Mouse (Mus musculus) embryonic facial prominence, embryonic 12.5 days (tissue): ENCODE results near the gene Slc35d3. TPM values are rescaled to one million over a fixed set of nuclear protein-coding genes. Genes with fewer than 3 reads are reported as not detected.

Experiments
- ATAC-seq: fragments of 200-750 bp; cut with Nextera tagmentation; 2 replicates; pipeline ENCODE4 v1.8.0; 2017; ENCODE audit not compliant: insufficient number of reproducible peaks, insufficient read depth, low FRiP score, low TSS enrichment
- H3K27ac ChIP-seq: fragments of 300-500 bp; sonication (generic); 2 replicates; pipeline ENCODE4 v1.5.1; 2016; ENCODE audit warnings: mild to moderate bottlenecking
- H3K27me3 ChIP-seq: fragments of 300-500 bp; sonication (generic); 2 replicates; pipeline ENCODE4 v1.6.1; 2016; ENCODE audit warnings: mild to moderate bottlenecking, moderate library complexity
- H3K36me3 ChIP-seq: fragments of 300-500 bp; sonication (generic); 2 replicates; pipeline ENCODE4 v1.6.1; 2016; ENCODE audit warnings: mild to moderate bottlenecking
- H3K4me1 ChIP-seq: fragments of 300-500 bp; sonication (generic); 2 replicates; pipeline ENCODE4 v1.6.1; 2016
- H3K4me2 ChIP-seq: fragments of 300-500 bp; sonication (generic); replicated peaks from 2 replicates; pipeline ENCODE4 v1.6.1; 2016; ENCODE audit warnings: mild to moderate bottlenecking, moderate library complexity
- H3K4me3 ChIP-seq: fragments of 300-500 bp; sonication (generic); 2 replicates; pipeline ENCODE4 v1.5.1; 2016; ENCODE audit warnings: mild to moderate bottlenecking
- H3K9ac ChIP-seq: fragments of 300-500 bp; sonication (generic); 2 replicates; pipeline ENCODE4 v1.6.1; 2016; ENCODE audit warnings: mild to moderate bottlenecking, moderate library complexity
- H3K9me3 ChIP-seq: fragments of 300-500 bp; sonication (generic); 2 replicates; pipeline ENCODE4 v1.6.1; 2016; ENCODE audit warnings: mild to moderate bottlenecking, moderate library complexity
- WGBS: fragments of 180-500 bp; shearing (Covaris S2); methylation state at CpG from one replicate; pipeline ENCODE4 v1.1.7; 2016; 5-methylcytosine and 5-hydroxymethylcytosine counted together
- polyA plus RNA-seq: library from polyadenylated mRNA; unstranded; fragments of >200 nt; fragmentation: Nextera tagmentation; extraction: Ambion mirVana; gene quantifications from 2 replicates; pipeline ENCODE4 v1.2.1, GENCODE M21; 2016

The Slc35d3 gene
- polyA plus RNA-seq, 1 experiment from 2014 or later = 0.73 TPM

DNA sequence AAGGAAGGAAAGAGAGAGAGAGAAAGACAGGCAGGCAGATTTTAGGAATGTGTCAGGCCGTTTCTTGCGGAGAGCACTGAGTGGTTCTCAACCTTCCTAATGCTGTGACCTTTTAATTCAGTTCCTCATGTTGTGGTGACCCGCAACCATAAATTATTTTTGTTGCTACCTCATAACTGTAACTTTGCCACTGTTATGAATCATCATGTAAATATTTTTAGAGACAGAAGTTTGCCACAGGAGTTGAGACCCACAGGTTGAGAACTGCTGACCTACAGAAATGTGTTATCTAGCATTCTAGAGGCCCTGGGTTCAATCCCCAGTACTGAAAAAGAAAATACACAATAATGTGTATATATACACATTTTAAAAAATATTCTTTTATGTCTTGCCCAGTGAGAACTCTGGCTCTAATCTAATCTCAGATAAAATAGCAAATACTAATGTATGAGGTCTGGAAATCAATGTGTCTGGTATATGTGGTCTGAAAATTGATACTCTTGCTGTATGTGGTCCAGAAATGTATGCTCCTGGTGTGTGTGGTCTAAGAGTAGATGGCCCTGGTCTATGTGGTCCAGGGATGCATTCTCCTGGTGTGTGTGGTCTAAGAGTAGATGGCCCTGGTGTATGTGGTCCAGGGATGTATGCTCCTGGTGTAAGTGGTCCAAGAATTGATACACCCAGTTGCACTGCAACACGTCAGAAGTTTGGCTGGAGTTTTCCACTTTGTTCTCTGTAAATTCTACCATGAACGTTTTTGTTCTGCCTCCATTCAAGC lies 20.0 kb downstream of the Slc35d3 start:
- no peak overlapping the region for H3K4me3 ChIP-seq
- H3K9me3 ChIP-seq = no peaks in the 10 kb centered on the region
- no peaks in the 10 kb centered on the region for H3K36me3 ChIP-seq
- WGBS = 84% methylated on average over 5 of the region's 5 CpGs
- H3K27me3 ChIP-seq = no peaks in the 10 kb centered on the region
- H3K4me1 ChIP-seq = no peaks in the 10 kb centered on the region
- H3K9ac ChIP-seq = no peak overlapping the region
- H3K4me2 ChIP-seq = no peak overlapping the region
- no peak for ATAC-seq
- H3K27ac ChIP-seq = no peak overlapping the region

DNA sequence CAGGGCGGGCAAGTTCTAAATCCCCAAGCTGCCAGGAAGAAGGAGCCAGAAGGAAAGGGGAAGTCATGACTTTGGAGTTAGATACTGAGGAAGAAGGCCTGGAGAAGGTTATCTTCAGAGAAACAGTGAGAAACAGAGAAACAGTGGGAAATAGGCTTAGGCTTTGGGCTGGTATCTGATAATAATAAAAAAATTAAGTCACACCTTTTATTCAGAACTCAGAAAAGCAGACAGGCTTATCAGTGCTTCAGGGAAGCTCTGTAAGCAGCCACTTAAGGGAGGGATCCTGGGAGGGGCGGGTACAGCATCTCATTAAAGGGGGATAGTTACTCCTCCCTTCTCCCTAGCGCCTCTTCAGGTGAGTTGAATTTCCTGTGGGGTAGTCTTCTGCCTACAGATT lies 30.3 kb downstream of the Slc35d3 start:
- no peaks in the 10 kb centered on the region for H3K9me3 ChIP-seq
- 51% methylated on average over 3 of the region's 3 CpGs for WGBS
- H3K36me3 ChIP-seq = no peaks in the 10 kb centered on the region
- no peak for ATAC-seq
- H3K27me3 ChIP-seq = no peaks in the 10 kb centered on the region
- no peak overlapping the region for H3K27ac ChIP-seq
- H3K4me3 ChIP-seq = no peak overlapping the region
- H3K4me1 ChIP-seq = no peaks in the 10 kb centered on the region
- H3K9ac ChIP-seq = no peak overlapping the region
- no peak overlapping the region for H3K4me2 ChIP-seq

DNA sequence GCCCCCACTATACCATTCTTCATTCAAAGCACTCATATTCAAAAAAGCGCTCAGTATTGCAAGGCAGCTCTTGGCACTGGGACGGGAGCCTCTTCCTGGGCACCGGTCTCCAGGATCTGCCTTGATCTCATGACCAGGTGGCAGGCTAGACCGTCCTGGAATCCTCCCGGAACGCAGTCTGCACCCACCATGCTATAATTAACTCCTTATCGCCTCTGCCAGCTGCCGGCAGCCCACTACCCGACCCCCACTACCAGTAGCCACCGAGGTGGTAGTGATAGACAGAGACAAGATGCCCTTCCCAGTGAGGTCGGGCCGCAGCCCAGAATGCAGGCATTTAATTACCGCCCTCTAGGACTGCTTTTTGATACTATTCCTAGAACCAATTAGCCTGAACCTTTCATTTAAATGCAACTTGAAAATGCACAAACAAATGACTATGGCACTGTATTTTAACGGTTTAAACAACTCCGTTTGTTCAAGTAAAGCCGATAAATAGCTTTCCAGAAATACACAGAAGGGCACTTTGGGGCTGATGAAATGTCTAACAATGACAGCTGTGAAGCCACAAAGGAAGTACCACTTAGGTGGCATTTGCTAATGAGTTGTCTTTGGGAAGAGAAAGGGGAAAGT lies 32.4 kb downstream of the Slc35d3 start:
- H3K27ac ChIP-seq = no peak overlapping the region
- no peak overlapping the region for H3K4me2 ChIP-seq
- WGBS = 48% methylated on average over 16 of the region's 16 CpGs
- H3K9me3 ChIP-seq = no peaks in the 10 kb centered on the region
- H3K27me3 ChIP-seq = no peaks in the 10 kb centered on the region
- H3K4me1 ChIP-seq = no peaks in the 10 kb centered on the region
- H3K9ac ChIP-seq = no peak overlapping the region
- no peak for ATAC-seq
- no peaks in the 10 kb centered on the region for H3K36me3 ChIP-seq
- H3K4me3 ChIP-seq = no peak overlapping the region

GRCm38 (mm10) chr10:19815371-19815770 lies 35.9 kb downstream of the Slc35d3 start:
- no peak overlapping the region for H3K4me2 ChIP-seq
- ATAC-seq = no peak
- no peaks in the 10 kb centered on the region for H3K4me1 ChIP-seq
- H3K27ac ChIP-seq = no peak overlapping the region
- no peak overlapping the region for H3K4me3 ChIP-seq
- H3K36me3 ChIP-seq = no peaks in the 10 kb centered on the region
- WGBS = 24% methylated on average over 8 of the region's 8 CpGs
- H3K9ac ChIP-seq = no peak overlapping the region
- no peaks in the 10 kb centered on the region for H3K27me3 ChIP-seq
- H3K9me3 ChIP-seq = no peaks in the 10 kb centered on the region

GRCm38 (mm10) chr10:19811436-19812172 lies 39.7 kb downstream of the Slc35d3 start:
- H3K4me3 ChIP-seq = no peak overlapping the region
- no peak overlapping the region for H3K27ac ChIP-seq
- no peaks in the 10 kb centered on the region for H3K27me3 ChIP-seq
- 63% methylated on average over 9 of the region's 9 CpGs for WGBS
- no peaks in the 10 kb centered on the region for H3K4me1 ChIP-seq
- no peaks in the 10 kb centered on the region for H3K36me3 ChIP-seq
- H3K9ac ChIP-seq = no peak overlapping the region
- ATAC-seq = no peak
- H3K9me3 ChIP-seq = no peaks in the 10 kb centered on the region
- H3K4me2 ChIP-seq = no peak overlapping the region

DNA sequence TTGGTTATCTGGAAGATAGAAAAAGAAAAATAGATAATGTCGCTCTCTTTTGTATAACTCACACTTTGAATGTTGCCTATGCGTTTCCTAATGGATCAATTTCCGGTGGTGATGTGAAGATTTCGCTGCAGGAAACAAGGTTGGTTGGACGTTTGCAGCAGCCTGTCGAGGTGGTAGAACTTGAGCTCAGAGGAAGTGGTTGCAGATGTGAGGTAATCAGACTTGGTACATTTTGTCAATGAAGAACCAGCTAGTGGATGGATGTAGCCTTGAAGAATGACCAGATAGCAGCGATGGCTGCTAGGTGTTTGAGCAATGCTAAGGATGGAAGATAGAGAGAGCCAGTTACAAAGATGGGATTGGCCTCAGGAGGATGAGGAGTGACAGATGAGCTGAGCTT lies 46.5 kb downstream of the Slc35d3 start:
- 81% methylated on average over 7 of the region's 7 CpGs for WGBS
- no peak overlapping the region for H3K9ac ChIP-seq
- ATAC-seq = no peak

GRCm38 (mm10) chr10:19802958-19803357 lies 48.3 kb downstream of the Slc35d3 start:
- no peak overlapping the region for H3K4me3 ChIP-seq
- H3K36me3 ChIP-seq = no peaks in the 10 kb centered on the region
- no peak overlapping the region for H3K9ac ChIP-seq
- H3K4me2 ChIP-seq = no peak overlapping the region
- H3K4me1 ChIP-seq = no peaks in the 10 kb centered on the region
- 83% methylated on average over 7 of the region's 7 CpGs for WGBS
- no peaks in the 10 kb centered on the region for H3K9me3 ChIP-seq
- ATAC-seq = no peak
- no peaks in the 10 kb centered on the region for H3K27me3 ChIP-seq
- no peak overlapping the region for H3K27ac ChIP-seq

More for the DNA sequence above, 46.5 kb downstream of the Slc35d3 start:
- no peak overlapping the region for H3K4me3 ChIP-seq
- H3K27me3 ChIP-seq = no peaks in the 10 kb centered on the region
- H3K36me3 ChIP-seq = no peaks in the 10 kb centered on the region
- no peak overlapping the region for H3K27ac ChIP-seq
- H3K9me3 ChIP-seq = no peaks in the 10 kb centered on the region
- H3K4me2 ChIP-seq = no peak overlapping the region
- H3K4me1 ChIP-seq = no peaks in the 10 kb centered on the region

Other genes with a start within 250 kb of the Slc35d3 start
- not detected in 2 replicates for gene Il22ra2, start 229.5 kb downstream of the Slc35d3 start, polyA plus RNA-seq
- gene Il20ra, start 138.9 kb downstream of the Slc35d3 start, polyA plus RNA-seq = 0.18 TPM in 2 replicates
- 21.3 and 21.6 TPM in 2 replicates for gene Pex7, start 56.2 kb upstream of the Slc35d3 start, polyA plus RNA-seq
- gene Map3k5, start 83.0 kb upstream of the Slc35d3 start, polyA plus RNA-seq = 2.5 and 3.3 TPM in 2 replicates